Mouse (Mus musculus): ENCODE data around the gene Prkce.

Prkce gene

DNA sequence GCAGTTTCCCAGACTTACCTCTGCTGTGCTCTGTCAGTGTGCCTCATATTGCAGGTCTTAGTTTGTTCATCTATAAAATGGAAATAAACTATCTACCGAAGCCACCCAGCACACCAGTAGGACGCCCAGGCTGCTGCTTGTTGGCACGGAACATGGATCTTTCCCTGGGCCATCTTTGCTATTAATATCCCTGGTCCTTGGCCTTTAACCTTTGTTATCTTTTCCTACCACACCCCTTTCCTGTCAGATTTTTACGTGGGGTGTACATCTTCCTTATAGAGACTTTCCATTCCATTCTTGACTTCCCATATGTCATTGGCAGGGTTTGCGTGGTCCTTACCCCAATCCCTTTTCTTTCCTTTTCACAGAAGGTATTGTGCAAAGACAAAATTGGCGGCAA lies 363.6 kb downstream of the Prkce start:
- DNase-seq = no peak

DNA sequence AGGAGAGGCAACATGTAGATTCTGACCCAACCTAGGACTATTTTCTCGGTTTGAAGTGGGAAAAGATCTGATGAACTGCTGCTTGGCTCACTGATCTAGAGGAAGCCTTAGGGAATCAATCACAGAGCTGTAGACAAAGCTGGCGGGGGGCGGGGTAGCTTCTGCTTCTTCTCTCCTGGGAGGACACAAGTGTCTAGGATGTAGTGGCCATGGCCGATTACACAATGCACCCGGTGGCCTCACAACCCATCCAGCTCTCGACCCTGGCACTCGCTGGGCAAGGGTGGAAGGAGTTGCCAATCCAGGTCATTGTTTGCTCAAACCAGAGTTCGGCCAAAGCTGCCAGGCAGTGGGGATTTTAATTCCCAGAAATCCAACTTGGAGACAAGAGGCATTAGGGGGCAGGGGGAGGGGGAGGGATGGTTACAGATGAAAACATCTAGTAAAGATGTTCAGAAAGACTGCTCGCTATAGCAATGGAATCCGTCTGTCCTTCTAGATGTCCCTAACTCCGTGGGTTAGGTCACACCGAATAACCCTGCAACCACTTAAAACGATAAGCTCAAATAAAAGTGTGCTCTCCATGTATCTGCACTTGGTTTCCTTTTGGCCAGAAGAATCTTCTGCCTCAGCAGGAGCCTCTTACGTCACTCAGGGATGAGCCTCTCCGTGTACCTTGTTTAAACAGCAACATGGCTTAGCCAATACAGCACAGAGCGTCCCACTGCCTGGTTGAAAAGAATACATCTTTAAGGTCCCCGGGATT lies 365.4 kb downstream of the Prkce start:
- peak; percentile 58 for DNase-seq

DNA sequence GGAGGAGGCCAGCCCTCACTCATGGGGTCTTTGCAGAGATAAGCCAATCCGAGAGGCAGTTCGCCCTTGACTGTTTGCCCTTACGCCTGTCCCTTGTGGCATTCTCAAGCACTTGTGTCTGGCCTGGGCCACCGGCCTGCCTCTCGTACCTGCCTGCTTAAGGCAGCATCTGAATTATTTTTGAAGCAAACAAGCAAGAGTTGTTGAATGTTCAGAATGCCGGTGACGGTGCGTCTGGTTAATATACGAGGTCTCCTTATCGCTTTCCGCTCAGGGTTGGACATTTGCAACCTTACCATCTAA lies 365.9 kb downstream of the Prkce start:
- DNase-seq = no peak

DNA sequence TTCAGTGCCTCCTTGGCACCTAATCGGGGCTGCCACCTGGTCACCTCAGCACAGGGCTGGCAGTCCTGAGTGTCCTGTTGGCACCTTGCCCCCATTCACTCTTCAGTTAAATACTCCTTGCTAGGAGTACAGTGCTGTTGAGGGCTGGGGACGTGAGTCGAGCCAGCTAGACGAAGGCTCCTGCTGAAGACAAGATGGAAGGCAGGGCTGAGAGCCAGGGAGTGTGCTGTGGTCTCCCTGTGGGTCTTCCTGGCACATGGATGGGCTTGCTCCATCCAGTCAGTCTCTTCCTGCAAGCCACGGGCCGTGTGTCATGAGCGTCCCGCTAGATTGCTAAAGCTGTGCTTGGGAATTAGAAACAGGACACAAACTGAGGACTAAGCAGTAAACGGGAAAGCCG lies 367.5 kb downstream of the Prkce start:
- DNase-seq = peak; percentile 51

DNA sequence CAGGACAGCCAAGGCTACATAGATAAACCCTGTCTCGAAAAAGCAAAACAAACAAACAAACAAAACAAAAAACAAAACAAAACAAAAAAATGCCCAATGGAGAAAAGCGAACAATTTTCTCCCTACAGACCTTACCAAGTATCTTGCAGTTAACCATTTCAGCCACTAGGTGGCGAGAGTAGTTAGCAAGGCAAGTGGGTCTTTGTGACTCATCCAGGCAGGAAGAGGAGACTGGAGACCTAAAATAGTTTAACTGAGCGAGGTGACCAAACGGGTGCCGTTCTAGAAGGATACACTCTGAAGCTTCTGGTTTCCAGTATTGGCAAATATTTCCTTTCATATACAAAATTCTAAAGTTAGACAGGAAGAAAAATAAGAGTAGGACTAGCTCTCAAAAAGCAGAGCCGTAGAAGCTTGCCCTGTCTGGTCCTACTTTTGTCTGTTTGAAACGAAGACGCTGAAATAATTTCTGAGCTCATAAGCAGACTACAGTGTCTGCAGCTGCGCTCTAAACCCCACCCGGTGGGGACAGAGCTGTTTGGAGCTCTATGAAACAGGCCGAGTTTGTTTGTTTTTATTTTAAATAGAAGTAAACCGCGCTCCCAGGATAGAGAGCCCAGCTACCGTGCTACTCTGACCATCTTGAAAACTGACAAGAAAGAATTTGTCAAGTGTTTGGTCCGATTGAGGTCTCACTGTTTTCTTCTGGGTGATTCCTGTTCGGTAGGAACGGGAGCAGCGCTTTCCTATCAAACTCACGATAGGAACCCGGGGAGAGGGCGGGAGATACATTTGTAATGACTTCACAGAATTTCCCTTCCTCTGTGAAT lies 368.5 kb downstream of the Prkce start:
- DNase-seq = peak; percentile 93

DNA sequence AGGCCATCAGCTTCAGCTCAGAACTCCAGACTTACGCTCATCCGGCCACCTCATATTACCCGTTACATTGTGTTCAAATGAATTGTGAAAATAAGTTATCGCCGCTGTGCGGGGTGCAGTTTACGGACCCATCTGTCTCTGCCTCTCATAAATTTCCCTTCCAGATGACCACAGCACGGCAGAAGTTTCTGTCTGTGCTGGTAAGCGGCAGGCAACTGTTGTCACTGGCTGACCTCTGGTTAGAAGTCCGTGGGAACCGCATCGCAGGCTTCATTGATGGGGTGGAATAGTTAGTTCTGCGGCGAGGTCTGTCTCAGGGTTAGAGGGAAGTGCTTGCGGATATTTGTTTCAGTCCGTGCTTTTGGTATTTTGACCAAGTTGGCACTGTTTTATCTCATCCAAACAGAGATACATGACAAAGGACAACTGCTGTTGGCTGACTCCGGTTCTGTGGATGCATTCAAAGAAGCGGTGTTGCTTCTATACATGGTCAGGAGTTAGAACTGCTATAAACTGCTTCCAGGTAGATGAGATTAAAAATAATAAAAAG lies 372.4 kb downstream of the Prkce start:
- no peak for DNase-seq

DNA sequence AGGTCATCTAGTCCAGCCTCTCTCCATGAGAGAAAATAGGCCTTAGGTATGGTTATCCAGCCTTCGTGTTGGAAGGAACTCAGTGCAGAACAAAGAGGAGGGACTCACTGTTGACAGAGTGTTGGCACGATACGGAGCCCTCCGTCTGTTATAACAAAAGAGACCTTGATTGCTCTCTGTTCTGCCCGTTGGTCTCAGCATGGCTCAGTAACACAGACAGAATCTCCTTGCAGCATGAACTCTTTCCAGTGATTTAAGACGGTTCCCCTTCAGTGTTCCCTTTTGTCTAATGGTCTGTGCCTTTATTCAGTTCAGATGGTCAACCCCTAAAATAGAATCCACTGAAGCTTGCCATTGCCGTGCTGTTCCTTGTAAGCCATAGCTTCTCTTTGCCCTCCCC lies 378.9 kb downstream of the Prkce start:
- peak; percentile 32 for DNase-seq

DNA sequence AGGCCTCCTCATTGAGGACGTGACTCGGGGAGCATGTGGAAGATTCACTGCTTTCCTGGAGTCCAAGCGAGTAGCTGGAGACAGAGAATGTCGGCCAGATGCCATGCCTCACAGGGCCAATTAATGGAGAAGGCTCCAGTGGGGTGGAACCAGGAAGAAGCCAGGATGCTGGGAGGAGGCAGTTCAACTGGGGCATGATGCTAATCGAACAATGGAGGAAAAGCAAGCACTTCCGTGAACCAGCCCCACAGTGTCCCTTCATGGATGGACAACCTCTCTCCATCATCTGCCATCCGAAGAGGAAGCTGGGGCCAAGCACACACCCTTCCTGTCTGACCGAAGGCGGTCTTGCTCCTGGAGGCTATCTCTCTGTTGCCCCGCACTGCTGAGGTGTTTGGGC lies 381.5 kb downstream of the Prkce start:
- peak; percentile 79 for DNase-seq

DNA sequence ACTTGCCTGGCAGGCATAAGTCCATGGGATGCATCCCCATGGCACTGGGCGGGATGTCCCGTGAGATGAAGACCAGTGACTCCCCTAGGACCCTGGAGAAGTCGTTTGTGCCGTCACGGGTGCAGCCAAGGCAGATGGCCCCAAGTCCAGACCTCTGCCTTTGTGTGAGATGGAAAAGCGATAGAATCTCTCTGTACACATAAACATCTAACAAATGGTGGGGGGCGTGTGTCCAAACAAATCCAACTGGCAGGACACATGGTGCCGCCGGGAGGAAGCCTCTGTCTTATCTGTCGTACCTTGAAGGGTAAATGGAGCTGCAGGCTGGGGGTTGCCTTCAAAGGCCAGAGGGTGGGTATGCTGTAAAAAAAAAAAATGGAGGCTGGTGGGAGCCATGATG lies 384.0 kb downstream of the Prkce start:
- peak; percentile 62 for DNase-seq

DNA sequence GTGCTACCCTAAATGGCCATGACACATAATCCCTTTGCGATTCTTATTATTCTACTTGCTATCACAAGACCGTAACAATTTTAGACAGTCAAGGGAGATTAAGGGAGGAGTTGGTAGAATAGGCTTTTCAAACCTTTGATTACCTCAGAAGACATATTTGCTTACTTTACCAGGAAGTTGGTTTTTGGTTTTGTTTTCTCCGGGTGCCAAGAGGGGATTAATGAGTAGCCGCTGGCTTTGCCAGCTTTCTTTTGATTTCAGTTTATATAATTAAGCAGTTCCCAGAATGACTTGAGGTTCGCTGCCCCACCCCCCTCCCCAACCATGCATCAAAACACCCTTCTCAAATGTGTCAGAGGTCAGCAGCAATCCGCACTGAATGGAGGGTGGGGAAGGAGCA lies 384.4 kb downstream of the Prkce start:
- peak; percentile 33 for DNase-seq

DNA sequence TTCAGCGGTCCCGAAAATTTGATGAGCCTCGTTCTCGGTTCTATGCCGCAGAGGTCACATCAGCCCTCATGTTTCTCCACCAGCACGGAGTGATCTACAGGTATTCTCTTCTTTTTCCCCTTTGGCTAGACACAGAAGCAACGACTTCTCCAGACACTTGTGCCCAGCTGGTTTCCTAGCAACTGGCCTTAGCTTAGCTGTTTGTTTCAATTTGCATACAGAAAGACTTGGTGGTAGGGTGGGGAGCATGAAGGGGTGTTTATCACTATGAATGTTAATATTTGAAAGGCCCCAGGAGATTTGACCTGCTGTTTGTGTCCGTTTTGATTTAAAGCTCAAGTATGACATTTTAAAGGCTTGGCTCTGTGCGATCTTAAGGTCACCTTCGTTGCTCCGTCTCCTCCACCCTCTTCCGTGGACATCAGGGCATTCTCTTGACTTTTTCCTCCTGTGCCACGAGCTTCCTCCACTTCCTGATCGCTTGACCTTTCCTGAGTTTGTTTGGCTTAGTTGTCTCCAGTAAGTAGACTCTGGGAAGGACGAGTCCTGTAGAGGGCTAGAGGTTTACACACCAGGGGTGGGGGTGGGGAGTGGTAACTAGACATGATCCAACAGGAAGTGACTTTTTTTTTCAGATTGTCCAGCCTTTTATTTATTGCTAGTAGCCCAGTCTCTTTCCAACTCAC lies 391.8 kb downstream of the Prkce start:
- peak; percentile 71 for DNase-seq

DNA sequence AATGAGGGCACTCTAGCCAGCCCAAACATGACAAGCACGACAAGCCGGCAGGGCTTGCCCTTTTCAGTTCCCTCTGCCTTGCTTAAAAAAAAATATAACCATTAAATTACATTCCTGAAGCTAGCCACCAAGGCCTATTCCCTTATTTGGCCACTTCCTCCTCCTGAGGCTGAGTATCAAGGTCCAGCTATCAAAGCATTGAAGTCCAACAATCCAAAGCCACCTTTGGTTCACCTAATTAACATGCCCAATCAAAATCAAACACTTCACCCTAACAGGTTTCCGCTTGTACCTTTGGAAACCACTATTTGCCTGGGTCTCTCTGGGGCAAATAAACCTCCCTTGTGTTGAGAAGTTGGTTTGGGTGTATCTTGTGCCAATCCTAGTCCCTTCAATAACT lies 392.9 kb downstream of the Prkce start:
- no peak for DNase-seq

DNA sequence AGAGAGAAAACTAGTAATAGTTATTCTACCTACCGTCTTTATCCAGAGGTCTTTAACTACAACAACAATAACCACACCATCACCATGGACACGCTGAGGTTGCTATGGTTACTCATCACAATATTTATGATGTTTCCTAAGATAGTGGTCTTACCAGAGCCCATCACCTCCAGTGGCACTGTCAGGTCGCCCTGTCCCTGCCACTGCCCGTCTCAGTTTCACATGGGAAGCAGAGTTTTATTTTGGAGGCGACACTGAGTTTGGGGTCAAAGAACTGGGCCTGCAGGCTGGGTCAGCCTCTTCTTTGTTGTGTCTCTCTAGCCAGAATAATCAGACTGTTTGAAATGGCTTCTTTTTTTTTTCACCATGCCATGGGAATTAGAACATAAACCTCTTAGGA lies 402.9 kb downstream of the Prkce start:
- no peak for DNase-seq

DNA sequence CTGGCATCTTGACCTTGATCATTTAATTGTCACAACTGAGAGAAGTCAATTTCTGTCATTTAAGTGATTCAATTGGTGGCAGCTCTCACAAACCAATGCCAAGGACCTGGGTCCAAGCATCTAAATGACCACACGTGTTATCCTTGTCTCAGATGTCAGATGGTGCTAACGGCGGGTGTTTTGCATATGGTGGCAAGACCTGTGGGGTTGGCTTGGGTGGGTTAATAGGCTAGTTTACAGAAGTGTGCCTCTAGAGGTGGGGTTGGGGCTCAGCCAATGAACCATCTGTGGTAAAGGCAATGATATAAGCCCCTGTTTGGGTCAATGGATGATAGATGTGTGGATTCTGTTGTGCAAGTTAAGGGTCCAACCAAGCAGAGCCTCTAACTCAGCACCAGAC lies 403.7 kb downstream of the Prkce start:
- DNase-seq = no peak

DNA sequence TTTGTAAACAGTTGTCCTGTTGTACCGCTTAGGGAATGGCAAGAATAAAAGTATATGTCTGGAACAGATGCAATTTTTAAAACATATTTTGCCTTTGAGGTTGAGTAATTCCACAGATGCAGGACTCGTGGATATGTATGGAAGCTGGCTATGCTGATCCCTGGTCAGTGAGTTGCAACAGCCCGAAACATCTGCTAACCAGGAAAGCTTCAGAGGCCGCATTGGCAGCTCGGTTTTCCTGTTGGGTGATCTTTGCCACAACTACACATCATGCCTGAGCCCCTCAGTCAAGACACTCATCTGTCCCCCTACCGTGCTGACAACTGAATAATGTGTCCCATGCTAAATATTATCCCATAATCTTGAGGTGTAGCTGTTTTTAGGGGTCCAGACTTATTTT lies 404.6 kb downstream of the Prkce start:
- no peak for DNase-seq

DNA sequence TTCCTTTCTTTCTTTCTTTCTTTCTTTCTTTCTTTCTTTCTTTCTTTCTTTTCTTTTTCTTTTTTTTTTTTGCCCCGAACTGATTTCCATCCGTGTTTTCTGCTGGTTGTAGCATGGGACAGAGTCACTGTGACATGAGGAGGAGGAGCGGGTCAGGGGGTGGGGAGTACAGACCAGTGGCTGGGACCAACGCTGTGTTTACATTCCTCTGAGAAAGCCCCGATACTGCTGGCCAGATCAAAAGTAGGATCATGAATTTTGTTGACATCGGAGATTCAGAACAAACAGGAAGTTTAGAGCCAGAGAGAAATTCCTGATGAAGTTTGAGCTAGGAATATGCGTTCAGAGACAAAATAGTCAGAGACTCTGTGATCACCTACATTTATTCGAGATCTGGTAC lies 405.0 kb downstream of the Prkce start:
- peak; percentile 63 for DNase-seq

DNA sequence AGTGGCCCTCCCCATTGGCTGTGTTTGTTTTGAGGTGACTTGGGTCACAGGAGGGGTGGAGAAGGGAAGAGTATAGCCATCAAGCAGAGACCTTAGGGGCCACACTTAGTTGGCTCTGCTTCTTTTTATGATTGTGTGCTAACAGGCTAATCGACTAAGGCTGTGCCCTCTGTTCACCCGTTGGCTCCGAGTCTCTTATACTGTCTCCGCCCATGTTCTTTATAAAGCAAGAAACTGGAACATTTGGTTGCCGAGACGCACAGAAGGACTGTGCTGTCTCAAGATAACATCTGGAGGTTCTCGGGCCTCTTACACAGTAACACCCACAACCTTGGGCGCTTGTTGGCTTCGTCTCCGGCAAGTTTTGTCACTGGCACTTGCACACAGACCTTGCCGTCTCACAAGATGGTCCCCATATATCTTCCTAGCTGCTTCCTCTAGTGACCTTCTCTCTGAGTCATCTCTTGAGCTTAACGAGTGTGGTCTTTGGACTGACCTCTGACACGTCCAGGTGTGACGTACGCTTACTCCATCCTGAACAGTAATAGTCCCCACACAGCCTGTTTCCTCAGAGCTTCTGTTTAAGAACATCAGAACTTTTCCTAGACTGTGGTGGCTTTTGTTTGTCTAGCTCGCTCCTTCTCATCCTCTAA lies 406.1 kb downstream of the Prkce start:
- no peak for DNase-seq

DNA sequence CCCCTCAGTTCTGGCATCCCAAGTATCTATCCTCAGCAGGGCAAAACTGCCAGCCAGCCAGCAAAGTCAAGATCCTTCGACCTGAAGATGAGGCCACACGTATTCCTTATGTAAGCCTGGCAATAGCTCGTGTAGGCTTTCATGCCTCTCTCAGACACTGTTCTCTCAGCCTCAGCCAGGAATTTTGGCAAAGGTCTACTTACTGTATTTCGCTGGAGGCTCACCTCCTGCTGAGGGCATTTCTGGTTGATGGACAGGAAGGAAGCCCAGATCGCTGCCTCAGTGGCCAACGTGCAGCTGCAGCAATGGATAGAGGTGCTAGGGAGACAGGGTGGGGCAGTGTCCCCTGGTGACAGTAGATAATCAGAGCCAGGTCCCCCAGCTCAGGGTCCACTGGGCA lies 413.1 kb downstream of the Prkce start:
- DNase-seq = no peak

DNA sequence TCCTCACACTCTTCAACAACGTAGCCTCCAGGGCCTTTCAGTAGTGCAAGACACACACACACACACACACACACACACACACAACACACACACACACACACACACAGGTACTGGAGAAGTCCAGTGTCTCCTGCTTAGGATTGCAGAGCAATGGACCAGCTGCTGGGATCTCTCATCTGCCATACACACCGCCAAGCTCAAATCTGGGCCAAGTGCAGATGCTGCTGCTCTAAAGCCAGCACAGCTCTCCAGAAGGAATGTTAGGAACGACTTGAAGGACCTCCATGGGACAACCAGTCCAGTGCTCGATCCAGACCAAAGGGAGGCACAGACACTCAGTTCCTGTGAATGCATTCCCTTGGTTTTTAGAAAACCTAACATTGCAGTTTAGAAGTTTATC lies 414.8 kb downstream of the Prkce start:
- peak; percentile 57 for DNase-seq

DNA sequence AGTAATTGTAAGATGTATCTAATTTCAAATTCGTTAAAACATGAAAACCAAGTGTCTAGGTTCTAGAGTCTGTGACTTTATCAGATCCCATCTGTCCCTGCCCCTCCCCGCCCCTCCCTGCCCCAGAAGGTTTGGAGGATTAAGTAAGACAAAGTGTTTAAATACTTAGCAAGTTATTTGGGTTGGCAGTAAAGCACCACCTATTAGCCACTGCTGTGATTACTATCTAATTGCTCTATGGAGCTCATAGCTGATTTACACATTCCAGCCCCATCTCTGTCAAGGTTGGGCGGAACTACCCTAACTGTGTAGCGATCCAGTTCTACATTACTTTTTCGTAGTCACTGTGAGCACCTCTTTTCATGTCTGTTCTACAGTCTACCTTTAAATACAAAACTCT lies 418.9 kb downstream of the Prkce start:
- no peak for DNase-seq

DNA sequence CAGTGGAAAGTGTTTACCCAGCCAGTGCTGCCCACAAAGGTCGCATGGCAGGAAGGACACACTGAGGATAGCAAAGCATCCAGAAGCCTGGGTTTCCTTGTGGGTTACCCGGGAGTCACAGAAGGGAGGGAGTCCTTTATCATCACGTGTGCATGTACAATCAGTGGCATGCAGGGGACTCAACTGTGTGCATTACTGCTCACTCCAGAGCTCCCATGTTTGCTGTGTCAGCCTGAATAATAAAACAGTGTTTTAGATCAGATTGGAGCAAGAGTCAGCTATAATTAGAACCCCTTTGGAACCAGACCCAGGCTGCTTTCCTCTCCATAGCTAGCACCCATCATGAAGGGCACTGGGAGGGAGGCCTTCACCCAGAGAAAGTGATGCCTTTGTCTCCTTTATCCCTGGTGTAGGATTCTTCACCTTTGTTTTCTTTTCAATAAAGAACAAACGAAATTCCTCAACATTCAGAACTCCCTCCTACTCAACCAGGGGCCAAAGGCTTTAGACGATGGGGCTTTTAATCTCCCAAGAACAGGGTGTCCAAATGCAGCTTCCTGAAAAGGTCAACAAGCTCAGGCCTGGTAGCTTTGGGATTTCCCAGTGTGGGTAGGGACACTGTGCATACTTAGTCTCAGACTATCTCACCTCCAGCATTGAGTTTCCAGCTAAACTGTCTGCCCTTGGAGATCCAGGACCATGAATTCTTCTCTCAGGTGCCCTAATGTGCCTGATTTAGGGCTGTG lies 421.3 kb downstream of the Prkce start:
- DNase-seq = no peak

DNA sequence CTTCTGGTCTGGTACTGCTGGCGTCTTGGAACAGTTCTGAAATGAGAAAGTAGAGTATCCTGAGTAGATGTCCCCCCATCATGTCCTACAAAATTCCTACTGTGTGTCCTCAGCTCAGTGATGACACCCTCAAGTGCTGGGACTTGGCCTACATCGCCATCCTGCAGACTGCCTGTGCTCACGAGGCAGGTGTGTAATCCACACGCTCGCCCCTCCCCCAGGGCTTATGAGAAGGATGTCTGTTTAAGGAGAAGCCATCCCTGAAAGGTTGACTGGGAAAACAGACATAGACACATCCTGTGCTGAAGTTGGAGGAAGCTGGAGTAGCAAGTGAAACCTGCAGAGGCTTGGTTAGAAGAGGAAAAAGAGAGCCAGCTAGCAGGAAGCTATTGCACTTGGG lies 422.1 kb downstream of the Prkce start:
- DNase-seq = no peak

DNA sequence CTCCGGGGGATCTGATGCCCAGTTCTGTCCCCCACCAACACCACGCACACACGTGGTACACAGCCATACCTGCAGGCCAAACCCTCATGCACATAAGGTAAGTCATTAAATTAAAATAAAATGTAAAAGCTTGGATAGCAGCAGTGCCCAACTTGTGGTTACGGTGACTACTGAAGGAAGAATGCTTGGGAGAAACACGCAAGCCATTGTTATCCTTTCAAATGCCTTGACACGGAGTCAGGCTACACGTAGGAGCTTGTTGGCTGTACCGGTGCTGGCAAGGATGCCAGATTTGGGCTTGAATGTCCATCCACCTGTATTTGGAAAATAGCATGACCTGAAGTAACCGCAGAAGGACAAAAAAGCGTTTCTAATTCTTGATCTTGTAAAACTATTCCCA lies 423.7 kb downstream of the Prkce start:
- no peak for DNase-seq
